Mouse (Mus musculus): ENCODE data around the gene Actg2.

GRCm38 (mm10) chr6:83482418-83483085 lies 53.5 kb downstream of the Actg2 start:
- TF ChIP-seq CTCF (IDR thresholded peaks at IDR 0.05) = no peak
- TF ChIP-seq EP300 (IDR thresholded peaks at IDR 0.05) = peak; percentile 74
